Mouse (Mus musculus): ENCODE measurements around the gene Ttc5. TPM values are rescaled to one million over a fixed set of nuclear protein-coding genes. Genes with fewer than 3 reads are reported as not detected.

The Ttc5 gene
- polyA plus RNA-seq (2015; fragmentation: Nextera tagmentation; extraction: Ambion mirVana): 132 and 133 TPM in 2 replicates

- peak within 1 kb of the TSS; percentile 73 for H3K4me2 ChIP-seq (ENCODE audit: low read length)
- peak within 1 kb of the TSS; percentile 81 for H3K9ac ChIP-seq (ENCODE audit: low read depth, low read length)
- 0 out of 2 replicates have a peak, but pooled peaks cover 3% of the 10 kb centered on the region for H3K9me3 ChIP-seq (replicated peaks; ENCODE audit: control insufficient read depth, low read length, poor library complexity, severe bottlenecking)
- peaks cover 11% of the 10 kb centered on the region for H3K36me3 ChIP-seq (ENCODE audit: control insufficient read depth, insufficient read depth, low read length)
- H3K4me1 ChIP-seq (ENCODE audit: control insufficient read depth, insufficient read depth, low read length): peaks cover 15% of the 10 kb centered on the region
- no peaks in the 10 kb centered on the region for H3K27me3 ChIP-seq (ENCODE audit: control insufficient read depth, insufficient read depth, low read depth, low read length)
- ATAC-seq: peak; percentile 97
- WGBS: under 1% methylated on average over 21 of the region's 21 CpGs
- peak within 1 kb of the TSS; percentile 86 for H3K27ac ChIP-seq (ENCODE audit: low read length)
- H3K4me3 ChIP-seq (ENCODE audit: low read depth, low read length): peak within 1 kb of the TSS; percentile 81
Observed at GRCm38 (mm10) chr14:50785251-50785637, at the start of gene Ttc5. Ttc5 (minus strand) TSS chr14:50785519.

GRCm38 (mm10) chr14:50834435-50834834 is 49.1 kb upstream of the Ttc5 start:
- Histone ChIP-seq H3K4me2 (ENCODE audit: low read length) (no peak overlapping the region), H3K9me3 (replicated peaks; ENCODE audit: control insufficient read depth, low read length, poor library complexity, severe bottlenecking) (no peaks in the 10 kb centered on the region), H3K36me3 (ENCODE audit: control insufficient read depth, insufficient read depth, low read length) (no peaks in the 10 kb centered on the region), H3K9ac (ENCODE audit: low read depth, low read length) (no peak overlapping the region), H3K27ac (ENCODE audit: low read length) (no peak overlapping the region), H3K27me3 (ENCODE audit: control insufficient read depth, insufficient read depth, low read depth, low read length) (no peaks in the 10 kb centered on the region), H3K4me1 (ENCODE audit: control insufficient read depth, insufficient read depth, low read length) (no peaks in the 10 kb centered on the region), H3K4me3 (ENCODE audit: low read depth, low read length) (no peak overlapping the region)
- WGBS: 59% methylated on average over 2 of the region's 2 CpGs
- no peak for ATAC-seq

GRCm38 (mm10) chr14:50833964-50834363 is 48.6 kb upstream of the Ttc5 start:
- ATAC-seq: no peak
- Histone ChIP-seq H3K4me2 (ENCODE audit: low read length) (no peak overlapping the region), H3K9ac (ENCODE audit: low read depth, low read length) (no peak overlapping the region), H3K27me3 (ENCODE audit: control insufficient read depth, insufficient read depth, low read depth, low read length) (no peaks in the 10 kb centered on the region), H3K36me3 (ENCODE audit: control insufficient read depth, insufficient read depth, low read length) (no peaks in the 10 kb centered on the region), H3K9me3 (replicated peaks; ENCODE audit: control insufficient read depth, low read length, poor library complexity, severe bottlenecking) (no peaks in the 10 kb centered on the region), H3K27ac (ENCODE audit: low read length) (no peak overlapping the region), H3K4me1 (ENCODE audit: control insufficient read depth, insufficient read depth, low read length) (no peaks in the 10 kb centered on the region), H3K4me3 (ENCODE audit: low read depth, low read length) (no peak overlapping the region)
- 84% methylated on average over 10 of the region's 10 CpGs for WGBS

- 78% methylated on average over 3 of the region's 3 CpGs for WGBS
Observed at GRCm38 (mm10) chr14:50829878-50830277, 44.6 kb upstream of the Ttc5 start.

GRCm38 (mm10) chr14:50826579-50826978 is 41.3 kb upstream of the Ttc5 start:
- Histone ChIP-seq H3K4me3 (ENCODE audit: low read depth, low read length) (no peak overlapping the region), H3K27me3 (ENCODE audit: control insufficient read depth, insufficient read depth, low read depth, low read length) (no peaks in the 10 kb centered on the region), H3K27ac (ENCODE audit: low read length) (no peak overlapping the region), H3K9ac (ENCODE audit: low read depth, low read length) (no peak overlapping the region), H3K4me2 (ENCODE audit: low read length) (no peak overlapping the region), H3K9me3 (replicated peaks; ENCODE audit: control insufficient read depth, low read length, poor library complexity, severe bottlenecking) (no peaks in the 10 kb centered on the region), H3K36me3 (ENCODE audit: control insufficient read depth, insufficient read depth, low read length) (peaks cover 7% of the 10 kb centered on the region; the same call in 1 of the 2 replicates), H3K4me1 (ENCODE audit: control insufficient read depth, insufficient read depth, low read length) (no peaks in the 10 kb centered on the region)
- ATAC-seq: no peak
- 77% methylated on average over 4 of the region's 4 CpGs for WGBS

More at GRCm38 (mm10) chr14:50829878-50830277, 44.6 kb upstream of the Ttc5 start:
- Histone ChIP-seq H3K27ac (ENCODE audit: low read length) (no peak overlapping the region), H3K36me3 (ENCODE audit: control insufficient read depth, insufficient read depth, low read length) (no peaks in the 10 kb centered on the region), H3K9ac (ENCODE audit: low read depth, low read length) (no peak overlapping the region), H3K4me3 (ENCODE audit: low read depth, low read length) (no peak overlapping the region), H3K27me3 (ENCODE audit: control insufficient read depth, insufficient read depth, low read depth, low read length) (no peaks in the 10 kb centered on the region), H3K4me2 (ENCODE audit: low read length) (no peak overlapping the region), H3K9me3 (replicated peaks; ENCODE audit: control insufficient read depth, low read length, poor library complexity, severe bottlenecking) (no peaks in the 10 kb centered on the region), H3K4me1 (ENCODE audit: control insufficient read depth, insufficient read depth, low read length) (no peaks in the 10 kb centered on the region)
- ATAC-seq: no peak

- H3K9ac ChIP-seq (ENCODE audit: low read depth, low read length): no peak overlapping the region
- no peak overlapping the region for H3K4me3 ChIP-seq (ENCODE audit: low read depth, low read length)
- H3K36me3 ChIP-seq (ENCODE audit: control insufficient read depth, insufficient read depth, low read length): peaks cover 17% of the 10 kb centered on the region
- no peak for ATAC-seq
- H3K4me1 ChIP-seq (ENCODE audit: control insufficient read depth, insufficient read depth, low read length): no peaks in the 10 kb centered on the region
- H3K27me3 ChIP-seq (ENCODE audit: control insufficient read depth, insufficient read depth, low read depth, low read length): no peaks in the 10 kb centered on the region
- no peak overlapping the region for H3K4me2 ChIP-seq (ENCODE audit: low read length)
- no peaks in the 10 kb centered on the region for H3K9me3 ChIP-seq (replicated peaks; ENCODE audit: control insufficient read depth, low read length, poor library complexity, severe bottlenecking)
- WGBS: 92% methylated on average over 9 of the region's 9 CpGs
- no peak overlapping the region for H3K27ac ChIP-seq (ENCODE audit: low read length)
Observed at GRCm38 (mm10) chr14:50824219-50824618, 38.9 kb upstream of the Ttc5 start.

- Histone ChIP-seq H3K27ac (ENCODE audit: low read length) (no peak overlapping the region), H3K4me3 (ENCODE audit: low read depth, low read length) (no peak overlapping the region), H3K9ac (ENCODE audit: low read depth, low read length) (no peak overlapping the region), H3K4me1 (ENCODE audit: control insufficient read depth, insufficient read depth, low read length) (no peaks in the 10 kb centered on the region), H3K4me2 (ENCODE audit: low read length) (no peak overlapping the region), H3K36me3 (ENCODE audit: control insufficient read depth, insufficient read depth, low read length) (peaks cover 21% of the 10 kb centered on the region), H3K9me3 (replicated peaks; ENCODE audit: control insufficient read depth, low read length, poor library complexity, severe bottlenecking) (no peaks in the 10 kb centered on the region), H3K27me3 (ENCODE audit: control insufficient read depth, insufficient read depth, low read depth, low read length) (no peaks in the 10 kb centered on the region)
- whole genome bisulfite sequencing: 73% methylated on average over 2 of the region's 2 CpGs
- no peak for ATAC-seq
Observed at GRCm38 (mm10) chr14:50823240-50823639, 37.9 kb upstream of the Ttc5 start.

GRCm38 (mm10) chr14:50813060-50813459 is 27.7 kb upstream of the Ttc5 start:
- Histone ChIP-seq H3K4me3 (ENCODE audit: low read depth, low read length) (no peak overlapping the region), H3K9me3 (replicated peaks; ENCODE audit: control insufficient read depth, low read length, poor library complexity, severe bottlenecking) (no peaks in the 10 kb centered on the region), H3K4me1 (ENCODE audit: control insufficient read depth, insufficient read depth, low read length) (peaks cover 4% of the 10 kb centered on the region), H3K27me3 (ENCODE audit: control insufficient read depth, insufficient read depth, low read depth, low read length) (no peaks in the 10 kb centered on the region), H3K9ac (ENCODE audit: low read depth, low read length) (no peak overlapping the region), H3K36me3 (ENCODE audit: control insufficient read depth, insufficient read depth, low read length) (peaks cover 20% of the 10 kb centered on the region), H3K27ac (ENCODE audit: low read length) (no peak overlapping the region), H3K4me2 (ENCODE audit: low read length) (no peak overlapping the region)
- no peak for ATAC-seq
- 95% methylated on average over 2 of the region's 2 CpGs for WGBS

- H3K9ac ChIP-seq (ENCODE audit: low read depth, low read length): peak within 1 kb of the TSS; percentile 76
- H3K4me3 ChIP-seq (ENCODE audit: low read depth, low read length): peak within 1 kb of the TSS; percentile 61
- peak within 1 kb of the TSS; percentile 79 for H3K27ac ChIP-seq (ENCODE audit: low read length)
- under 1% methylated on average over 42 of the region's 42 CpGs for WGBS
- H3K27me3 ChIP-seq (ENCODE audit: control insufficient read depth, insufficient read depth, low read depth, low read length): no peaks in the 10 kb centered on the region
- peak within 1 kb of the TSS; percentile 67 for H3K4me2 ChIP-seq (ENCODE audit: low read length)
- H3K9me3 ChIP-seq (replicated peaks; ENCODE audit: control insufficient read depth, low read length, poor library complexity, severe bottlenecking): no peaks in the 10 kb centered on the region
- peak; percentile 99 for ATAC-seq
- no peaks in the 10 kb centered on the region for H3K36me3 ChIP-seq (ENCODE audit: control insufficient read depth, insufficient read depth, low read length)
- H3K4me1 ChIP-seq (ENCODE audit: control insufficient read depth, insufficient read depth, low read length): peaks cover 5% of the 10 kb centered on the region
Observed at GRCm38 (mm10) chr14:50807487-50808072, 22.3 kb upstream of the Ttc5 start, which contains the start of the genes Ccnb1ip1 and Parp2. Ccnb1ip1 (minus strand) TSS chr14:50807732. Parp2 (plus strand) TSS chr14:50807841.
